Mouse (Mus musculus): Measurements from ENCODE around the gene Hoxd8. TPM values are rescaled to one million over a fixed set of nuclear protein-coding genes. Genes with fewer than 3 reads are reported as not detected.

Gene Hoxd8
- total RNA-seq, 2 experiments from 2014 or later = not detected

- no peak for DNase-seq (ENCODE audit: low spot score in 2 of 2)
- intact Hi-C loops (cut with DNase I) = no loop called here
Observed at GRCm38 (mm10) chr2:74694066-74694465, 10.3 kb upstream of the Hoxd8 start.

- intact Hi-C loops (cut with DNase I) = loop anchor here (5.0 kb wide), 1 partner anchor 38 kb away; the partner anchor contains the start of gene Evx2
- no peak for DNase-seq (ENCODE audit: low spot score in 2 of 2)
Observed at GRCm38 (mm10) chr2:74695383-74695782, 9.0 kb upstream of the Hoxd8 start.

- intact Hi-C loops (cut with DNase I) = loop anchor here (5.0 kb wide), 1 partner anchor 39 kb away; the partner anchor contains the start of gene Evx2
Observed at GRCm38 (mm10) chr2:74695813-74696430, 8.5 kb upstream of the Hoxd8 start.

GRCm38 (mm10) chr2:74696442-74697335, 7.7 kb upstream of the Hoxd8 start:
- no peak for DNase-seq (ENCODE audit: low spot score in 2 of 2)
- intact Hi-C loops (cut with DNase I) = loop anchor here (5.0 kb wide), 1 partner anchor 39 kb away; the partner anchor contains the start of gene Evx2

More at GRCm38 (mm10) chr2:74695813-74696430, 8.5 kb upstream of the Hoxd8 start:
- no peak for DNase-seq (ENCODE audit: low spot score in 2 of 2)

- intact Hi-C loops (cut with DNase I) = loop anchor here (5.0 kb wide), 1 partner anchor 40 kb away; the partner anchor contains the start of gene Evx2
- no peak for DNase-seq (ENCODE audit: low spot score in 2 of 2)
Observed at GRCm38 (mm10) chr2:74697567-74698121, 6.8 kb upstream of the Hoxd8 start, which contains the start of gene Hoxd9. Gene Hoxd9, plus strand, starts transcription at chr2:74697727.

GRCm38 (mm10) chr2:74698201-74699052, 6.0 kb upstream of the Hoxd8 start:
- DNase-seq (ENCODE audit: low spot score in 2 of 2) = no peak
- intact Hi-C loops (cut with DNase I) = loop anchor here (5.0 kb wide), 1 partner anchor 41 kb away; the partner anchor contains the start of gene Evx2

- DNase-seq (ENCODE audit: low spot score in 2 of 2) = no peak
- intact Hi-C loops (cut with DNase I) = loop anchor here (5.0 kb wide), 1 partner anchor 42 kb away; the partner anchor contains the start of gene Evx2
Observed at GRCm38 (mm10) chr2:74699053-74699430, 5.4 kb upstream of the Hoxd8 start.

- intact Hi-C loops (cut with DNase I) = loop anchor here (2.0 to 5.0 kb wide), 5 partner anchors 43 to 889 kb away; partner anchors contain the start of gene Evx2
- no peak for DNase-seq (ENCODE audit: low spot score in 2 of 2)
Observed at GRCm38 (mm10) chr2:74699664-74700545, 4.5 kb upstream of the Hoxd8 start.

GRCm38 (mm10) chr2:74700546-74701112, 3.8 kb upstream of the Hoxd8 start:
- intact Hi-C loops (cut with DNase I) = loop anchor here (2.0 to 5.0 kb wide), 4 partner anchors 262 to 888 kb away; no protein-coding TSS in a partner anchor

GRCm38 (mm10) chr2:74701949-74702819, 2.2 kb upstream of the Hoxd8 start:
- peak; percentile 72 to 87 for DNase-seq (ENCODE audit: low spot score in 2 of 2)
- intact Hi-C loops (cut with DNase I) = loop anchor here (2.0 to 5.0 kb wide), 5 partner anchors 260 to 887 kb away; no protein-coding TSS in a partner anchor

More at GRCm38 (mm10) chr2:74700546-74701112, 3.8 kb upstream of the Hoxd8 start:
- DNase-seq (ENCODE audit: low spot score in 2 of 2) = no peak

- intact Hi-C loops (cut with DNase I) = loop anchor here (2.0 to 5.0 kb wide), 4 partner anchors 259 to 610 kb away; no protein-coding TSS in a partner anchor
- DNase-seq (ENCODE audit: low spot score in 2 of 2) = no peak
Observed at GRCm38 (mm10) chr2:74702820-74703219, 1.6 kb upstream of the Hoxd8 start.

- DNase-seq (ENCODE audit: low spot score in 2 of 2) = no peak
- intact Hi-C loops (cut with DNase I) = loop anchor here (2.0 to 5.0 kb wide), 4 partner anchors 259 to 609 kb away; no protein-coding TSS in a partner anchor
Observed at GRCm38 (mm10) chr2:74703317-74703716, 1.1 kb upstream of the Hoxd8 start.

GRCm38 (mm10) chr2:74703720-74704392, 559 bp upstream of the Hoxd8 start:
- intact Hi-C loops (cut with DNase I) = loop anchor here (2.0 to 5.0 kb wide), 4 partner anchors 258 to 609 kb away; no protein-coding TSS in a partner anchor
- no peak for DNase-seq (ENCODE audit: low spot score in 2 of 2)

GRCm38 (mm10) chr2:74704999-74705466, 618 bp downstream of the Hoxd8 start:
- no peak for DNase-seq (ENCODE audit: low spot score in 2 of 2)
- intact Hi-C loops (cut with DNase I) = loop anchor here (5.0 kb wide), 3 partner anchors 257 to 432 kb away; no protein-coding TSS in a partner anchor

GRCm38 (mm10) chr2:74705467-74706089, 1.2 kb downstream of the Hoxd8 start:
- intact Hi-C loops (cut with DNase I) = no loop called here
- no peak for DNase-seq (ENCODE audit: low spot score in 2 of 2)

All from left cerebral cortex, postnatal 14 days (tissue).